Mouse (Mus musculus) cerebral cortex, adult 2 months (tissue): ENCODE results near the gene Fcf1.

Experiments
- WGBS: fragments of 180-500 bp; shearing (Covaris S2); methylation state at CpG from one replicate; pipeline ENCODE4 v1.1.7; 2018; 5-methylcytosine and 5-hydroxymethylcytosine counted together

Gene Fcf1

GRCm38 (mm10) chr12:84968831-84969655, 1.7 kb upstream of the Fcf1 start:
- WGBS = 77% methylated on average over 16 of the region's 16 CpGs

- WGBS = 19% methylated on average over 15 of the region's 15 CpGs
These were observed 855 bp upstream of the Fcf1 start for GRCm38 (mm10) chr12:84969656-84970427.

GRCm38 (mm10) chr12:84979264-84979862, 8.7 kb downstream of the Fcf1 start:
- WGBS = 91% methylated on average over 2 of the region's 2 CpGs

GRCm38 (mm10) chr12:84989456-84989855, 18.8 kb downstream of the Fcf1 start:
- 54% methylated on average over 4 of the region's 4 CpGs for WGBS

GRCm38 (mm10) chr12:84995112-84995761, 24.5 kb downstream of the Fcf1 start:
- 92% methylated on average over 9 of the region's 9 CpGs for WGBS

GRCm38 (mm10) chr12:84996083-84996496, 25.4 kb downstream of the Fcf1 start, which contains the start of gene Ylpm1:
Gene Ylpm1, plus strand, starts transcription at chr12:84996321.
- WGBS = under 1% methylated on average over 45 of the region's 45 CpGs

GRCm38 (mm10) chr12:84996501-84997398, 26.1 kb downstream of the Fcf1 start:
- 1% methylated on average over 44 of the region's 44 CpGs for WGBS

- 22% methylated on average over 1 of the region's 1 CpGs for WGBS
These were observed 35.5 kb downstream of the Fcf1 start for GRCm38 (mm10) chr12:85006206-85006605.

GRCm38 (mm10) chr12:85009776-85010175, 39.1 kb downstream of the Fcf1 start:
- 62% methylated on average over 1 of the region's 1 CpGs for WGBS

GRCm38 (mm10) chr12:85010541-85010940, 39.8 kb downstream of the Fcf1 start:
- WGBS = 57% methylated on average over 2 of the region's 2 CpGs

GRCm38 (mm10) chr12:85012185-85012584, 41.5 kb downstream of the Fcf1 start:
- WGBS = 94% methylated on average over 2 of the region's 2 CpGs

- WGBS = 97% methylated on average over 1 of the region's 1 CpGs
These were observed 51.4 kb downstream of the Fcf1 start for GRCm38 (mm10) chr12:85022071-85022470.

GRCm38 (mm10) chr12:85032710-85033109, 62.0 kb downstream of the Fcf1 start:
- 94% methylated on average over 2 of the region's 2 CpGs for WGBS
